Mouse (Mus musculus): ENCODE measurements around the gene Rora.

GRCm38 (mm10) chr9:68790922-68791321 lies 137.3 kb downstream of the Rora start:
- TF ChIP-seq CTCF (IDR thresholded peaks at IDR 0.05; ENCODE audit: extremely low read depth, insufficient read length, insufficient replicate concordance, low read depth, low read length) (no peak), POLR2A (IDR thresholded peaks at IDR 0.05; ENCODE audit: low read depth, low read length) (no peak)
